Mouse (Mus musculus) neural tube, embryonic 11.5 days (tissue): ENCODE measurements around the gene Top3b. TPM values are rescaled to one million over a fixed set of nuclear protein-coding genes. Genes with fewer than 3 reads are reported as not detected.

Experiments
- ATAC-seq: fragments of 200-750 bp; cut with Nextera tagmentation; 2 replicates; pipeline ENCODE4 v1.8.0; 2017; ENCODE audit warnings: moderate number of reproducible peaks, mild to moderate bottlenecking, moderate TSS enrichment, moderate library complexity; ENCODE audit not compliant: insufficient read depth, low FRiP score, low TSS enrichment
- DNase-seq: peaks from one replicate; pipeline ENCODE4 v3.0.0-alpha.2; 2015; ENCODE audit warnings: low spot score
- H3K27ac ChIP-seq: fragments of 300-500 bp; sonication (generic); 2 replicates; pipeline ENCODE4 v1.5.1; 2014; ENCODE audit warnings: low read depth, mild to moderate bottlenecking, low read length
- H3K27me3 ChIP-seq: fragments of 300-500 bp; sonication (generic); 2 replicates; pipeline ENCODE4 v1.6.1; 2014; ENCODE audit warnings: mild to moderate bottlenecking, low read length, mixed read lengths; ENCODE audit not compliant: control insufficient read depth, insufficient read depth
- H3K36me3 ChIP-seq: fragments of 300-500 bp; sonication (generic); 2 replicates; pipeline ENCODE4 v1.6.1; 2014; ENCODE audit warnings: mild to moderate bottlenecking, low read length, moderate library complexity, mixed read lengths; ENCODE audit not compliant: control insufficient read depth, insufficient read depth
- H3K4me1 ChIP-seq: fragments of 300-500 bp; sonication (generic); 2 replicates; pipeline ENCODE4 v1.6.1; 2014; ENCODE audit warnings: low read length, mixed read lengths; ENCODE audit not compliant: control insufficient read depth, insufficient read depth
- H3K4me2 ChIP-seq: fragments of 300-500 bp; sonication (generic); 2 replicates; pipeline ENCODE4 v1.6.1; 2014; ENCODE audit warnings: low read depth, mild to moderate bottlenecking, moderate library complexity
- H3K4me3 ChIP-seq: fragments of 300-500 bp; sonication (generic); 2 replicates; pipeline ENCODE4 v1.5.1; 2014; ENCODE audit warnings: low read depth, low read length
- H3K9ac ChIP-seq: fragments of 300-500 bp; sonication (generic); 2 replicates; pipeline ENCODE4 v1.6.1; 2014; ENCODE audit warnings: mild to moderate bottlenecking, low read length
- H3K9me3 ChIP-seq: fragments of 300-500 bp; sonication (generic); 2 replicates; pipeline ENCODE4 v1.6.1; 2016; ENCODE audit warnings: low read length; ENCODE audit not compliant: control insufficient read depth
- WGBS: fragments of 180-500 bp; shearing (Covaris S2); extraction: QIAGEN DNeasy Blood & Tissue Kit; methylation state at CpG from one replicate; pipeline ENCODE4 v1.1.7; 2014; 5-methylcytosine and 5-hydroxymethylcytosine counted together
- polyA plus RNA-seq: library from polyadenylated mRNA; unstranded; fragments of >200 nt; fragmentation: Nextera tagmentation; extraction: Ambion mirVana; gene quantifications from 2 replicates; pipeline ENCODE4 v1.2.1, GENCODE M21; 2014

Gene Top3b
- polyA plus RNA-seq, 1 experiment from 2014 or later: 67.0 TPM

DNA sequence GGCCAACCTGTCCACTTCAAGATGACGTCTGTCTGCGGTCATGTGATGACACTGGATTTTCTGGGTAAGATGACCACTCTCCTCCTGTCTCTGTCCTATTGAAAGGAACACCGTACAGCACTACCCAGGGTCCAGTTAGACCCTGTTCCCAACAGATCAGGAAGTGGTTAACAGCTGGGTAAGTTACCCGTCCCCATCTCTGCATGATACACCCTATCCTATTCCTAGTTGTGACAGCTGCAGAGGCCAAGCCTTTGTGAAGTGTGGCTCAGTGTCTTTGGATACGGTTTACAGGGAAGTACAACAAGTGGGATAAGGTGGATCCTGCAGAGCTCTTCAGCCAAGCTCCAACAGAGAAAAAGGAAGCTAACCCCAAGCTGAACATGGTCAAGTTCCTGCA lies 8.5 kb downstream of the Top3b start:
- H3K36me3 ChIP-seq: peaks cover 21% of the 10 kb centered on the region
- H3K27ac ChIP-seq: no peak overlapping the region
- H3K27me3 ChIP-seq: no peaks in the 10 kb centered on the region
- ATAC-seq (no peak), DNase-seq (no peak)
- 93% methylated on average over 5 of the region's 5 CpGs for WGBS
- no peak overlapping the region for H3K9ac ChIP-seq
- no peaks in the 10 kb centered on the region for H3K4me1 ChIP-seq
- H3K9me3 ChIP-seq: no peaks in the 10 kb centered on the region
- no peak overlapping the region for H3K4me2 ChIP-seq
- no peak overlapping the region for H3K4me3 ChIP-seq

DNA sequence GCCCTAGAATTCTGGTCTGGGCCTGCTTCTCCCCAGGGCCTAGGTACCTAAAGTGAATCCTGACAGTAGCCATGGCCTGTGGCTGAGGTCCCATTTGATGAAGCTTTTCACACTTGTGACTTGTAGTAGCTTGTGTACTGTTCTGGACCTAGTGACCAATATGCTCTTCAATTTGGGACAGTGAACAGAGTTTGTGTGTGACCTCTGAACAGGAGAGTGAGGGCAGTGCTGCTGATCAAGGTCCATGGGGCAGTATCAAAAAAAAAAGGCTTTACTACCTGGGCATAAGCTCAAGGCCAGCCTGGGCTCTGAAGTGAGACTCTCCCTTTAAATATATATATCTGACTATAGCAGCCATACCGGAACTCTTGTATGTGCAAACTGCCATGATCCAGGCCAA lies 17.8 kb downstream of the Top3b start:
- DNase-seq (no peak), ATAC-seq (no peak)
- H3K4me1 ChIP-seq: no peaks in the 10 kb centered on the region
- no peaks in the 10 kb centered on the region for H3K27me3 ChIP-seq
- no peaks in the 10 kb centered on the region for H3K9me3 ChIP-seq
- H3K4me3 ChIP-seq: no peak overlapping the region
- 97% methylated on average over 1 of the region's 1 CpGs for WGBS
- H3K4me2 ChIP-seq: no peak overlapping the region
- peaks cover 17% of the 10 kb centered on the region for H3K36me3 ChIP-seq
- no peak overlapping the region for H3K9ac ChIP-seq
- H3K27ac ChIP-seq: no peak overlapping the region

DNA sequence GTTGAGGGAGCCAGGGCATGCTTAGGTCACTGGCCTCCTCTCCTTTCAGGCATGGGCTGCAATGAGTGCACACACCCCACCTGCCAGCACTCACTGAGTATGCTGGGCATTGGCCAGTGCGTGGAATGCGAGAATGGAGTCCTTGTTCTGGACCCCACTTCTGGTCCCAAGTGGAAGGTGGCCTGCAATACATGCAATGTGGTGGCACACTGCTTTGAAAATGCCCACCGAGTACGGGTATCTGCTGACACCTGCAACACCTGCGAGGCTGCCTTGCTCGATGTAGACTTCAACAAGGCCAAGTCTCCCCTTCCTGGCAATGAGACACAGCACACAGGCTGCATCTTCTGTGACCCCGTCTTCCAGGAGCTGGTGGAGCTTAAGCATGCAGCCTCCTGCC lies 21.8 kb downstream of the Top3b start:
- H3K4me2 ChIP-seq: no peak overlapping the region
- H3K27ac ChIP-seq: no peak overlapping the region
- H3K36me3 ChIP-seq: peaks cover 6% of the 10 kb centered on the region
- no peaks in the 10 kb centered on the region for H3K9me3 ChIP-seq
- no peak for ATAC-seq
- no peak overlapping the region for H3K4me3 ChIP-seq
- WGBS: 96% methylated on average over 7 of the region's 7 CpGs
- H3K4me1 ChIP-seq: no peaks in the 10 kb centered on the region
- no peak overlapping the region for H3K9ac ChIP-seq
- no peaks in the 10 kb centered on the region for H3K27me3 ChIP-seq
- no peak for DNase-seq

DNA sequence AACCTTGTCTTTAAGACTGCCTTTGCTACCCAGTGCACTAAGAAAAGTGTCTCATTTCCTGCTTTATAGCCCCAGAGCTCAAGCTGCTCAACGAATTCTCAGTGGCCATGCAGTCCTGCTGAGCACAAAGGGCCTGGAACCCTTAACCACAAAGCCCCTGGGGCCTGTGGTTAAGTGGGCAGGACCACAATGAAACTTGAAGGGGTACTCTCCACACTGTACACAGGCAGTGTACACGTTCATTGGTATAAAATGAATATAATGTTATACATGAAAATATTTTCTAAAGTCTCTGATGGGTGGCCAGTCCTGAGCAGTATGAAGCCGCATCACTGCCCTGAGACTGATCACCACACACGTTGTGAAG lies 25.5 kb downstream of the Top3b start:
- no peaks in the 10 kb centered on the region for H3K9me3 ChIP-seq
- no peak overlapping the region for H3K27ac ChIP-seq
- DNase-seq: no peak
- H3K4me1 ChIP-seq: no peaks in the 10 kb centered on the region
- no peak overlapping the region for H3K4me3 ChIP-seq
- peak overlapping the region; percentile 53 for H3K9ac ChIP-seq
- peak; percentile 79; the same call in 1 of the 2 replicates for ATAC-seq
- no peak overlapping the region; the same call in 1 of the 2 replicates for H3K4me2 ChIP-seq
- WGBS: 24% methylated on average over 4 of the region's 4 CpGs
- no peaks in the 10 kb centered on the region for H3K27me3 ChIP-seq
- no peaks in the 10 kb centered on the region; the same call in none of the 2 replicates for H3K36me3 ChIP-seq

DNA sequence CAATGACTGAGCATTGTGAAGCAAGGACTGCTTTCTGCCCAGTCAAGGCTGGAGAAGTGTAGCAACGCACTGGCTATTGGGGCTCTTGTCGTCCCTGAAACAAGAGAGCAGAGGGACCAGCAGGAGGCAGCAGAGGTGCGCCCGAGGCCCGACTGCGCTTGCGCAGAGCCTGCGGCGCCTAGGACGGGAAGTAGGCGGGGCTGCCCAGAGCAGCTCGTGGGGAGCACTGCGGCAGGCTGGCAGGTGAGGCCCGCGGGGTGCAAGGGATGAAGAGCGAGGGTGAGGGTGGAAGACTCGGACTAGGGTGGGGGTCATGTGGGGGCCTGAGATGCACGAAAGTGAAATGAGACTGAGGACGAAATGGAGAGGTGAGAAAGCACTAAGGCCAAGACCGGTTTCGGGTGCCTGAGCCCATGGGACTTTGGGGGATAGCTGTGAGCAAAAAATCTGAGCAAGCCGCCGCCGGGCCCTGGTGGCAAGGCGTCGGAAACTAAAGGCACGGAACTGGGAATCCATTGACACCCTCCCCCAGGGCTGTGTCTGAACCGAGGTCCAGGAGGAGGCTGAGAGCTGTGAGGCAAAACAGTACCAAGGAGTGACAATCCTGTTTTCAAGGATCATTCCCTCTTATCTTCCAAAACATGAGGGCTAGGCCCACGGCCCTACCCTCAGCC lies 26.0 kb downstream of the Top3b start, which contains the start of gene Ppm1f:
Gene Ppm1f, plus strand, starts transcription at position 88 of the 674 bp plus-strand sequence.
- H3K4me3 ChIP-seq: peak within 1 kb of the TSS; percentile 41
- no peaks in the 10 kb centered on the region for H3K9me3 ChIP-seq
- peak within 1 kb of the TSS; percentile 69 for H3K4me2 ChIP-seq
- H3K9ac ChIP-seq: peak within 1 kb of the TSS; percentile 53
- no peak within 1 kb of the TSS for H3K27ac ChIP-seq
- under 1% methylated on average over 29 of the region's 29 CpGs for WGBS
- peak; percentile 90 for ATAC-seq
- H3K27me3 ChIP-seq: no peaks in the 10 kb centered on the region
- H3K4me1 ChIP-seq: no peaks in the 10 kb centered on the region
- no peaks in the 10 kb centered on the region for H3K36me3 ChIP-seq
- DNase-seq: peak; percentile 97

DNA sequence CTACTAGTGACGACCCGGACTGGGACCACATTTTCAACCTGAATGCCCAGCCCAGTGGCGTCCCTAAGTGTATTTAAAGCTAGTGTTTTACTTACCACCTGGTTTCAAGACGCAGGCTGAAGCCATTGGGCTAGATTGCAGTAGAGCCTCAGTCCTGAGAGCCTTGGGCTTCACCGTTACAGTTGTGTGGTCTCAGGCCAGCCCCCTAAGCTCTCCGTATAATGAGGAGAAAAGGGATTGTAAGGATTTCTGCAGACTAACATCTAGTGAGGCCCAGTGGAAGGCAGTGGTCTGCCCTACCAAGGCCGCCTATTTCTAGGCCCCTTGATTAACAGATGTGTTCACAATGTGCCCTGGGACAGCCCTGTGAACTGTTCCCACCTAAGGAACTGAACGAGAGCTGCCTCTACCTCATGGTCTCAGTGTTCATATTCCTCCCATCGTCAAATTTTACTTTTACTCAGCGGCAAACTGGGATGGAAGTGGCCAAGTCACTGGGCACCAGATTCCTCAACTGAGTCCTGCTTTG lies 26.6 kb downstream of the Top3b start:
- peak overlapping the region; percentile 69 for H3K4me2 ChIP-seq
- H3K9me3 ChIP-seq: no peaks in the 10 kb centered on the region
- H3K36me3 ChIP-seq: no peaks in the 10 kb centered on the region
- no peaks in the 10 kb centered on the region for H3K4me1 ChIP-seq
- no peak overlapping the region for H3K27ac ChIP-seq
- peak overlapping the region; percentile 41 for H3K4me3 ChIP-seq
- H3K9ac ChIP-seq: peak overlapping the region; percentile 53
- no peaks in the 10 kb centered on the region for H3K27me3 ChIP-seq
- DNase-seq (no peak), ATAC-seq (no peak)
- WGBS: 34% methylated on average over 10 of the region's 10 CpGs

DNA sequence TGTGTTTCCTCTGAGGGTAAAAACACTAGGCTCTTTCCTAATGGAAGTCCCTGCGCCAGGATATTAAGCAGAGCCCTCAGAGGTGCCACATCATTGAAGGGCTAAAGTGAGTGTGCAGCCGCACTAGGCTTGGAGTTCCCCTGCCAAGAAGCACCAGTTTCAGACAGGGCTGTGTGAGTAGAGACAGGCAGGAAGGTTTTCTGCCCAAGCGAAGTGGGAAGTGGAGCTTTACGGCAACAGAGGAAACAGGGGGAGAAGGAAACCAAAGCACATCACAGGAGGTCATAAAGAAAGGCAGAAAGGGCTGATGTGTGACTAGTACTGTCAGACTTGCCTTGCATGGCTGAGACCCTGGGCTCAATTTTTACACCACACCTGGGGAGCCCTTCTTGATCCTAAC lies 31.8 kb downstream of the Top3b start:
- Histone ChIP-seq H3K36me3 (peaks cover 4% of the 10 kb centered on the region; the same call in 1 of the 2 replicates), H3K9me3 (no peaks in the 10 kb centered on the region), H3K27me3 (no peaks in the 10 kb centered on the region), H3K4me3 (no peak overlapping the region), H3K4me1 (no peaks in the 10 kb centered on the region), H3K4me2 (no peak overlapping the region), H3K27ac (no peak overlapping the region), H3K9ac (no peak overlapping the region)
- 86% methylated on average over 4 of the region's 4 CpGs for WGBS
- DNase-seq (no peak), ATAC-seq (no peak)

DNA sequence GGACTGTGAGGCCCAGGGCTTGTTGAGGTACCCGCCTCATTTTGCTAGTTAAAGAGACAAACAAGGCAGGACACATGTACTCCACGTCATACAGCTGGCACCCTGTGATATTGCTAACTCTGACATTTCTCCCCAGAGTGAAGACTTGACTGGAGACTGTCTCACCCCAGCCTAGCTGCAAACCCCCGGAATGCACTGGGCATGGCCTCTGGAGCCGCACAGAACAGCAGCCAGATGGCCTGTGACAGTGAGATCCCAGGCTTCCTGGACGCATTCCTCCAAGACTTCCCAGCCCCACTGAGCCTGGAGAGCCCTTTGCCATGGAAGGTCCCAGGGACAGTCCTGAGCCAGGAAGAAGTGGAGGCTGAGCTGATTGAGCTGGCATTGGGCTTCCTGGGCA lies 32.7 kb downstream of the Top3b start:
- no peak overlapping the region for H3K4me2 ChIP-seq

DNA sequence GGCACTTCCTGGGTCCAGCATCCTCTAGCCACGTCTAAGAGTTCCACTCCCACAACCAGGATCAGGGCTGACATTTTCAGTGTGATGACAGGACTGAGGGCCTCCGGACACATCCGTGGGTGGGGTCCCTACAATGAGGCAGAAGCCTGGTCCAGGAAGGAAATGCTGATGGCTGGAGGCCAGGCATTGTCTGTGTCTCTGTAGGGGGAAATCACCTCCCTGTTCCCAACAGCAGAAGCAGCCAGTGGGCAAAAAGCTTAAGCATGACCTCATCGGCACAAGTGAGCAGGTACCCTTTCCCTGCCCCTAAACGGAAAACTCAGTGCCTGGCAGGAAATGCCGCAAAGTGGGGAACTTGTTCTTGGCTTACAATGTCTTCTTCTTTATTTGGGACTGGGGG lies 37.3 kb downstream of the Top3b start:
- no peak for ATAC-seq
- Histone ChIP-seq H3K27ac (no peak overlapping the region), H3K4me3 (no peak overlapping the region), H3K36me3 (peaks cover 8% of the 10 kb centered on the region), H3K4me1 (no peaks in the 10 kb centered on the region; the same call in 1 of the 2 replicates), H3K9me3 (no peaks in the 10 kb centered on the region), H3K9ac (no peak overlapping the region), H3K27me3 (no peaks in the 10 kb centered on the region), H3K4me2 (no peak overlapping the region)
- DNase-seq: no peak
- WGBS: 89% methylated on average over 6 of the region's 6 CpGs

More for the DNA sequence above, 32.7 kb downstream of the Top3b start:
- DNase-seq (no peak), ATAC-seq (no peak)
- H3K4me3 ChIP-seq: no peak overlapping the region
- H3K9ac ChIP-seq: no peak overlapping the region
- 0 out of 2 replicates have a peak overlapping the region, but pooled peaks have one; percentile 4 for H3K27ac ChIP-seq
- WGBS: 87% methylated on average over 5 of the region's 5 CpGs
- no peaks in the 10 kb centered on the region for H3K27me3 ChIP-seq
- no peaks in the 10 kb centered on the region for H3K9me3 ChIP-seq
- H3K4me1 ChIP-seq: no peaks in the 10 kb centered on the region
- H3K36me3 ChIP-seq: peaks cover 4% of the 10 kb centered on the region; the same call in 1 of the 2 replicates
